Mouse (Mus musculus): ENCODE data around the gene Ndufa4l2.

GRCm38 (mm10) chr10:127514764-127515163 is at the start of gene Ndufa4l2:
- no peak for TF ChIP-seq ETS1 (IDR thresholded peaks at IDR 0.05; ENCODE audit: low read depth, low read length)
- TF ChIP-seq NRF1 (IDR thresholded peaks at IDR 0.05; ENCODE audit: insufficient read depth, low read depth, low read length, poor library complexity, severe bottlenecking): no peak
- no peak for TF ChIP-seq EP300 (IDR thresholded peaks at IDR 0.05; ENCODE audit: low read depth in 1 of 2, low read length in 2 of 2)
- TF ChIP-seq CTCF (IDR thresholded peaks at IDR 0.05 in 2 of 3, conservative IDR thresholded peaks at IDR 0.05 in 1 of 3; ENCODE audit: control insufficient read depth in 1 of 3, insufficient read depth in 1 of 3, low read depth in 2 of 3, low read length in 3 of 3, poor library complexity in 1 of 3, severe bottlenecking in 1 of 3): no peak
- TF ChIP-seq POLR2A (IDR thresholded peaks at IDR 0.05; ENCODE audit: control insufficient read depth in 1 of 2, insufficient read depth in 1 of 2, low read depth in 1 of 2, low read length in 2 of 2, poor library complexity in 1 of 2): peak; percentile 5 to 31; a peak in 1 of 4 replicates
- no peak for TF ChIP-seq MAX (IDR thresholded peaks at IDR 0.05; ENCODE audit: low read length)
- no peak for TF ChIP-seq MXI1 (IDR thresholded peaks at IDR 0.05; ENCODE audit: low read depth, low read length)
